ENCODE assay signal across 10 mouse cellular contexts in genomic region chr6:50986270-50986924, GRCm38 (mm10).
DNase-seq lines count a peak whose midpoint lies in the region; ATAC-seq and TF ChIP-seq lines count a peak whose summit lies in the region.
"Had no signal": no experiment of that assay in that cellular context is flagged by ENCODE, and none has a peak within 500 bp of the region (broad histone marks: within the 10 kb centered on the region; RNA-seq: fewer than 3 reads in every experiment).

No protein-coding gene starts in this region.

- 74% methylated on average over 9 of the region's 9 CpGs for WGBS in intestine, embryonic 14.5 days
- 80% methylated on average over 9 of the region's 9 CpGs for WGBS in intestine, postnatal 0 days
- 63% methylated on average over 9 of the region's 9 CpGs for WGBS in embryonic facial prominence, embryonic 13.5 days
- WGBS in limb, embryonic 11.5 days, result 16% methylated on average over 9 of the region's 9 CpGs

- TF ChIP-seq CTCF in intestine, postnatal 0 days (IDR thresholded peaks at IDR 0.05; ENCODE audit: low read depth), result no peak

- H3K4me2 ChIP-seq in intestine, embryonic 14.5 days (ENCODE audit: low read length), result no peak overlapping the region
- H3K4me2 ChIP-seq in intestine, postnatal 0 days (replicated peaks; ENCODE audit: low read depth), result no peak overlapping the region
- no peak overlapping the region for H3K4me2 ChIP-seq in embryonic facial prominence, embryonic 13.5 days
- H3K4me2 ChIP-seq in limb, embryonic 11.5 days (ENCODE audit: low read depth, severe bottlenecking), result no peak overlapping the region

- H3K36me3 ChIP-seq in intestine, embryonic 14.5 days (ENCODE audit: control insufficient read depth, insufficient read depth, low read length), result no peaks in the 10 kb centered on the region
- H3K36me3 ChIP-seq in intestine, postnatal 0 days (ENCODE audit: control insufficient read depth, insufficient read depth), result no peaks in the 10 kb centered on the region
- no peaks in the 10 kb centered on the region for H3K36me3 ChIP-seq in embryonic facial prominence, embryonic 13.5 days
- no peaks in the 10 kb centered on the region for H3K36me3 ChIP-seq in limb, embryonic 11.5 days (ENCODE audit: control insufficient read depth, insufficient read depth, low read length)

- H3K4me3 ChIP-seq in intestine, embryonic 14.5 days (ENCODE audit: low read depth, low read length), result no peak overlapping the region
- no peak overlapping the region for H3K4me3 ChIP-seq in intestine, postnatal 0 days (ENCODE audit: low read depth, low read length)
- H3K4me3 ChIP-seq in embryonic facial prominence, embryonic 13.5 days, result no peak overlapping the region
- H3K4me3 ChIP-seq in limb, embryonic 11.5 days (ENCODE audit: low read depth, low read length), result no peak overlapping the region

- H3K9ac ChIP-seq in intestine, embryonic 14.5 days (ENCODE audit: low read length), result no peak overlapping the region
- no peak overlapping the region for H3K9ac ChIP-seq in intestine, postnatal 0 days (ENCODE audit: low read depth, low read length)
- no peak overlapping the region for H3K9ac ChIP-seq in embryonic facial prominence, embryonic 13.5 days
- H3K9ac ChIP-seq in limb, embryonic 11.5 days (ENCODE audit: low read length), result no peak overlapping the region

- peaks cover 49% of the 10 kb centered on the region for H3K4me1 ChIP-seq in intestine, embryonic 14.5 days (replicated peaks; ENCODE audit: control insufficient read depth, insufficient read depth, low read length)
- 0 out of 2 replicates have a peak, but pooled peaks cover 4% of the 10 kb centered on the region for H3K4me1 ChIP-seq in intestine, postnatal 0 days (replicated peaks; ENCODE audit: control insufficient read depth, insufficient read depth, low read length)
- peaks cover 58% of the 10 kb centered on the region for H3K4me1 ChIP-seq in embryonic facial prominence, embryonic 13.5 days
- H3K4me1 ChIP-seq in limb, embryonic 11.5 days (ENCODE audit: control insufficient read depth, insufficient read depth, low read length), result peaks cover 47% of the 10 kb centered on the region

- no peak for DNase-seq in intestine, embryonic 14.5 days (ENCODE audit: low spot score)
- DNase-seq in Muller cell, postnatal 12 days (ENCODE audit: inconsistent ontology term), result peak; percentile 78
- peak; percentile 68 for DNase-seq in limb, embryonic 11.5 days (ENCODE audit: low spot score)
- no peak for DNase-seq in adrenal gland, adult 18-20 months (ENCODE audit: low spot score in 2 of 2)
- no peak for DNase-seq in layer of hippocampus, adult 9-11 months
- DNase-seq: gastrocnemius, postnatal 36 days had no signal

- ATAC-seq in intestine, embryonic 14.5 days (replicated peaks; ENCODE audit: low FRiP score, low TSS enrichment, low read depth), result no peak
- ATAC-seq in intestine, postnatal 0 days, result no peak
- ATAC-seq in embryonic facial prominence, embryonic 13.5 days (ENCODE audit: insufficient number of reproducible peaks, insufficient read depth, low FRiP score, low TSS enrichment, low read depth), result no peak
- ATAC-seq in limb, embryonic 11.5 days (ENCODE audit: insufficient number of reproducible peaks, low FRiP score, low TSS enrichment, low read depth), result 0 out of 2 replicates have a peak, but pooled peaks have one; percentile 19
- ATAC-seq in activated CD4-positive, CD25-positive, alpha-beta regulatory T cell, adult 4 months, result no peak
- ATAC-seq: CD4-positive, CD25-positive, alpha-beta regulatory T cell, adult 4 months had no signal

- H3K27ac ChIP-seq in intestine, embryonic 14.5 days (ENCODE audit: low read depth), result 0 out of 2 replicates have a peak overlapping the region, but pooled peaks have one; percentile 33
- H3K27ac ChIP-seq in intestine, postnatal 0 days (ENCODE audit: low read depth, low read length), result no peak overlapping the region
- peak overlapping the region; percentile 95 for H3K27ac ChIP-seq in embryonic facial prominence, embryonic 13.5 days
- peak overlapping the region; percentile 82 for H3K27ac ChIP-seq in limb, embryonic 11.5 days (replicated peaks; ENCODE audit: low read depth, low read length)

- H3K9me3 ChIP-seq in intestine, embryonic 14.5 days (ENCODE audit: control insufficient read depth, low read length), result no peaks in the 10 kb centered on the region
- H3K9me3 ChIP-seq in intestine, postnatal 0 days (ENCODE audit: control insufficient read depth), result no peaks in the 10 kb centered on the region
- H3K9me3 ChIP-seq in embryonic facial prominence, embryonic 13.5 days, result no peaks in the 10 kb centered on the region
- H3K9me3 ChIP-seq in limb, embryonic 11.5 days (ENCODE audit: control insufficient read depth, low read length), result no peaks in the 10 kb centered on the region

- H3K27me3 ChIP-seq in intestine, embryonic 14.5 days (replicated peaks; ENCODE audit: control insufficient read depth, insufficient read depth, low read length), result no peaks in the 10 kb centered on the region
- H3K27me3 ChIP-seq in intestine, postnatal 0 days (replicated peaks; ENCODE audit: control insufficient read depth, insufficient read depth, low read length), result no peaks in the 10 kb centered on the region
- H3K27me3 ChIP-seq in embryonic facial prominence, embryonic 13.5 days, result no peaks in the 10 kb centered on the region
- no peaks in the 10 kb centered on the region for H3K27me3 ChIP-seq in limb, embryonic 11.5 days (ENCODE audit: control insufficient read depth, insufficient read depth, low read length)

Comparison
In these comparisons a context has a peak if more than half of its experiments do, and no peak if none do; other contexts are left out.
1. DNase-seq: peak in Muller cell, postnatal 12 days (single experiment) and limb, embryonic 11.5 days (single experiment); none in intestine, embryonic 14.5 days (single experiment), adrenal gland, adult 18-20 months (0 of 2) and layer of hippocampus, adult 9-11 months (single experiment).